Mouse (Mus musculus) ES-E14 (cell line): Measurements from ENCODE around the gene Prss8. TPM values are rescaled to one million over a fixed set of nuclear protein-coding genes. Genes with fewer than 3 reads are reported as not detected.
A peak's percentile ranks its signal among the peaks of the same experiment; 100 is the strongest.

ENCODE experiments used
- DNase-seq: peaks from one replicate; pipeline ENCODE4 v3.0.0-alpha.2; 2013; ENCODE audit warnings: low read depth, low spot score
- H3K27ac ChIP-seq: 2 replicates; pipeline ENCODE4 v1.5.1; 2012; ENCODE audit warnings: low read depth, mild to moderate bottlenecking, low read length, moderate library complexity, mixed read lengths; ENCODE audit not compliant: poor library complexity, insufficient read depth, severe bottlenecking
- H3K36me3 ChIP-seq: 2 replicates; pipeline ENCODE4 v1.6.1; 2012; ENCODE audit warnings: mild to moderate bottlenecking, low read length, moderate library complexity, mixed read lengths; ENCODE audit not compliant: control insufficient read depth, poor library complexity, insufficient read depth, severe bottlenecking
- H3K4me1 ChIP-seq, 2 experiments: fragments of 150-350 bp in 1 of 2; sonication (generic) in 1 of 2; 2 replicates each; pipeline ENCODE4 v1.6.1; 2012; ENCODE audit warnings: low read length in 2 of 2, mild to moderate bottlenecking in 1 of 2, mixed read lengths in 1 of 2; ENCODE audit not compliant: control insufficient read depth in 2 of 2, insufficient read depth in 2 of 2, poor library complexity in 1 of 2
- H3K4me3 ChIP-seq, 2 experiments: fragments of 150-350 bp in 1 of 2; sonication (generic) in 1 of 2; 2 replicates each; pipeline ENCODE4 v1.5.1; 2012; ENCODE audit warnings: low read length in 2 of 2, low read depth in 1 of 2, mild to moderate bottlenecking in 1 of 2, mixed read lengths in 1 of 2; ENCODE audit not compliant: insufficient read depth in 1 of 2, poor library complexity in 1 of 2, severe bottlenecking in 1 of 2
- H3K9ac ChIP-seq: 2 replicates; pipeline ENCODE4 v1.6.1; 2012; ENCODE audit warnings: low read depth, mild to moderate bottlenecking, low read length, mixed read lengths; ENCODE audit not compliant: poor library complexity, insufficient read depth, severe bottlenecking
- H3K9me3 ChIP-seq: fragments of 150-350 bp; sonication (generic); 2 replicates; pipeline ENCODE4 v1.6.1; 2012; ENCODE audit warnings: low read depth, mild to moderate bottlenecking, low read length; ENCODE audit not compliant: control insufficient read depth, insufficient read depth
- CHD2 ChIP-seq: IDR thresholded peaks from 2 replicates; pipeline ENCODE4 v1.6.1; 2014; ENCODE audit warnings: mild to moderate bottlenecking, low read depth, low read length, inconsistent platforms
- HCFC1 ChIP-seq: IDR thresholded peaks from 2 replicates; pipeline ENCODE4 v1.6.1; 2012; ENCODE audit warnings: low read length, inconsistent platforms, borderline replicate concordance; ENCODE audit not compliant: insufficient read depth
- MAFK ChIP-seq: IDR thresholded peaks from 2 replicates; pipeline ENCODE4 v1.6.1; 2014; ENCODE audit warnings: mild to moderate bottlenecking, low read depth, low read length, inconsistent platforms; ENCODE audit not compliant: insufficient read depth
- ZC3H11A ChIP-seq: IDR thresholded peaks from 2 replicates; pipeline ENCODE4 v1.6.1; 2012; ENCODE audit warnings: low read depth, mild to moderate bottlenecking, inconsistent platforms, low read length, borderline replicate concordance
- ZNF384 ChIP-seq: IDR thresholded peaks from 2 replicates; pipeline ENCODE4 v1.6.1; 2012; ENCODE audit warnings: low read depth, low read length, inconsistent platforms
- in situ Hi-C, 2 experiments: fragments of 600-800 bp; cut with MboI; formaldehyde crosslinking; loops; one replicate each; pipeline ENCODE4 v1.15.1; 2025; ENCODE audit warnings: low sequenced_read_pairs in 2 of 2, inconsistent platforms in 1 of 2; ENCODE audit not compliant: unreplicated experiment in 2 of 2
- total RNA-seq: library from RNA; depleted of rRNA; stranded (reverse); fragments of 300-350 nt; gene quantifications from 2 replicates; pipeline ENCODE4 v1.2.3, GENCODE M21; 2012

Prss8 gene
- total RNA-seq, 1 experiment, result 11.3 TPM

- Histone ChIP-seq H3K36me3 (no peaks in the 10 kb centered on the region), H3K9me3 (no peaks in the 10 kb centered on the region), H3K9ac (peak overlapping the region; percentile 91), H3K4me1 (peaks cover 15 to 31% of the 10 kb centered on the region in 2 experiments; a peak in 3 of 4 replicates), H3K27ac (peak overlapping the region; percentile 33; the same call in 1 of the 2 replicates), H3K4me3 (peak overlapping the region; percentile 81 to 89)
- DNase-seq, result peak; percentile 90
- 0 out of 2 replicates have a peak, but pooled peaks have one; percentile 23 for TF ChIP-seq HCFC1
- TF ChIP-seq ZNF384, result 0 out of 2 replicates have a peak, but pooled peaks have one; percentile 3
- no peak for TF ChIP-seq MAFK
- peak; percentile 49; the same call in 1 of the 2 replicates for TF ChIP-seq ZC3H11A
- TF ChIP-seq CHD2, result peak; percentile 78
- in situ Hi-C loops, result no loop called here
These were observed 5.3 kb upstream of the Prss8 start for GRCm38 (mm10) chr7:127935028-127935722.

DNA sequence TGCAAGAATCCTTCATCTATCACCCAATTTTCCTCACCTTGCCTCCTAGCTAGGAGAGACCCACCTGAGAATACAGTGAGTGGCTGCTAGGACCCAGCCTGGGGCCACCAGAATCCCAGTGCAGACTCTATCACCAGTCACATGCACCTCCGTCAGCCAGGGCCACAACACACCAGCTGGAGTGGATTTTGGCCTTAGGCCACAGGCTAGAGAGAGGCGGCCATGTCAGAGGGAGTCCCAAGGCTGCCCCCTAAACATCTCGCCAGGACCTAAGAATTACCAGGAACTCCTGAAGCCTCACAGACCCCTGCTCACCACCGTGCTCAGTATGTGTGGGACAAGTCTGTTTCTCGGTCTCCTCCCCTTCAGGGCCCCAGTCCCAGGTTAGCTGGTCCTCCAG lies 4.2 kb upstream of the Prss8 start:
- H3K4me1 ChIP-seq, result peaks cover 15 to 34% of the 10 kb centered on the region in 2 experiments; a peak in 3 of 4 replicates
- TF ChIP-seq HCFC1, result no peak
- TF ChIP-seq MAFK, result no peak
- no peak for TF ChIP-seq CHD2
- no peak for TF ChIP-seq ZNF384
- no peak for TF ChIP-seq ZC3H11A
- H3K9me3 ChIP-seq, result no peaks in the 10 kb centered on the region
- in situ Hi-C loops, result no loop called here
- H3K4me3 ChIP-seq, result peak overlapping the region in 1 of 2 experiments; percentile 61; a peak in 2 of 4 replicates
- peak overlapping the region; percentile 33; the same call in 1 of the 2 replicates for H3K27ac ChIP-seq
- no peaks in the 10 kb centered on the region for H3K36me3 ChIP-seq
- peak overlapping the region; percentile 62; the same call in 1 of the 2 replicates for H3K9ac ChIP-seq
- no peak for DNase-seq

- TF ChIP-seq ZC3H11A, result no peak
- no peak for TF ChIP-seq CHD2
- TF ChIP-seq MAFK, result no peak
- Histone ChIP-seq H3K36me3 (peaks cover 6% of the 10 kb centered on the region; the same call in 1 of the 2 replicates), H3K4me1 (peaks cover 15 to 42% of the 10 kb centered on the region in 2 experiments; a peak in 3 of 4 replicates), H3K4me3 (peak overlapping the region; percentile 15 to 34; a peak in 2 of 4 replicates), H3K9ac (peak overlapping the region; percentile 52), H3K9me3 (no peaks in the 10 kb centered on the region), H3K27ac (peak overlapping the region; percentile 93)
- in situ Hi-C loops, result no loop called here
- no peak for DNase-seq
These were observed 2.5 kb upstream of the Prss8 start for GRCm38 (mm10) chr7:127932273-127933031.

GRCm38 (mm10) chr7:127931351-127932135 lies 1.6 kb upstream of the Prss8 start:
- Histone ChIP-seq H3K9me3 (no peaks in the 10 kb centered on the region), H3K4me3 (peak overlapping the region in 1 of 2 experiments; percentile 30; a peak in 1 of 4 replicates), H3K36me3 (peaks cover 11% of the 10 kb centered on the region; the same call in 1 of the 2 replicates), H3K4me1 (peaks cover 15 to 45% of the 10 kb centered on the region in 2 experiments; a peak in 3 of 4 replicates), H3K27ac (peak overlapping the region; percentile 93), H3K9ac (peak overlapping the region; percentile 57)
- in situ Hi-C loops, result no loop called here
- TF ChIP-seq ZC3H11A (no peak), CHD2 (no peak), MAFK (no peak)
- no peak for DNase-seq
